Mouse (Mus musculus) erythroblast, embryonic 14.5 days (primary cell): ENCODE measurements at regions not wholly inside any gene's neighbourhood (a gene's known extent, or its start where the extent isn't known, plus 50 kb on each side); places are given as distances from the start of the nearest gene placed in this dataset.

Experiments
- H3K27me3 ChIP-seq: 2 replicates; pipeline ENCODE4 v1.6.1; 2012; ENCODE audit warnings: inconsistent platforms; ENCODE audit not compliant: control insufficient read depth
- H3K36me3 ChIP-seq: 2 replicates; pipeline ENCODE4 v1.6.1; 2012; ENCODE audit warnings: mild to moderate bottlenecking, inconsistent platforms; ENCODE audit not compliant: control insufficient read depth
- H3K4me1 ChIP-seq: 2 replicates; pipeline ENCODE4 v1.6.1; 2012; ENCODE audit warnings: inconsistent platforms; ENCODE audit not compliant: control insufficient read depth
- H3K4me3 ChIP-seq: replicated peaks from 2 replicates; pipeline ENCODE3; 2012; ENCODE audit warnings: moderate library complexity, mild to moderate bottlenecking, inconsistent platforms
- H3K9me3 ChIP-seq: 2 replicates; pipeline ENCODE4 v1.6.1; 2012; ENCODE audit warnings: low read length, inconsistent platforms, mixed read lengths; ENCODE audit not compliant: control insufficient read depth
- GATA1 ChIP-seq: IDR thresholded peaks from 2 replicates; pipeline ENCODE4 v1.6.1; 2012; ENCODE audit warnings: low read length, inconsistent platforms, mixed read lengths
- TAL1 ChIP-seq: IDR thresholded peaks from 3 replicates; pipeline ENCODE4 v1.6.1; 2012; ENCODE audit warnings: low read length, inconsistent platforms, mixed read lengths

DNA sequence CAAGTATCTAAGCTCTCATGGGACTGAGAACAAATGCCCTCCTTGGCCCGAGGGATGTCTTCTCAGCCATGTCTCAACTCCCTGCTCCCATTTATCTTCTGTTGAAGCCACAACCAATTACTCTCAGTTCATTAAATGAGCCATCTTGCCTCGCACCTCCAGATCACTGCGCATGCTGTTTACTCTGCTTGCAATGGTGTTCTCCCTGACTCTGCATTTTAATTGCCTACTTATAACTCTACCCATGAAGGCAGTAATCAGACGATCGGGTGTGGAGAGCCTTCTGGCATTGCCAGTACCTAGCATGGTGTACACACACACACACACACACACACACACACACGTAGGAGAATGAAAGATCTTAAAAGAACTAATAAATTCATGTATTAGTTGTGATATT, 306.1 kb upstream of the Myt1l start:
- TF ChIP-seq TAL1 (no peak), GATA1 (no peak)
- H3K9me3 ChIP-seq, result no peaks in the 10 kb centered on the region
- no peaks in the 10 kb centered on the region for H3K36me3 ChIP-seq
- no peak overlapping the region for H3K4me3 ChIP-seq
- no peaks in the 10 kb centered on the region for H3K27me3 ChIP-seq
- no peaks in the 10 kb centered on the region for H3K4me1 ChIP-seq

DNA sequence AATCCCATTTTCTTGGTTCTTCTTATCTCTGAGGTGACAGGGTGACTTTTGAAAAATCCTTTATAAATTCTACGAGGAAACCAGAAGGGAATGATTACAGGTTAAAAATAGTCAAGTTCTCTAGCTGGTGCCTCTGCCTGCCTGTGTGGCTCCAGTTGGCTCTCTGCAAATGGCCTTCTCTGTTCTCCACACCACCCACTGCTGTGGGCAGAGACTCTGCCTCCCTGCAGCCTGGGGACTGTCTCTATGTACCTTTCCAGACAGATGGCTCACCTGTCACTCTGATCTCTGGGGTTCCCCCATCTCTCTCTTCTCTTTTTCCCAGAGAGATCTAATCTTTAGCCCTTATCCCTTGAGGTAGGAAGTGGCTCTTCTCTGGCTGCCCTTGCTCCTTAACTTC, 302.2 kb upstream of the Myt1l start:
- TF ChIP-seq TAL1, result no peak
- TF ChIP-seq GATA1, result no peak
- H3K4me3 ChIP-seq, result no peak overlapping the region
- H3K27me3 ChIP-seq, result no peaks in the 10 kb centered on the region
- no peaks in the 10 kb centered on the region for H3K9me3 ChIP-seq
- no peaks in the 10 kb centered on the region for H3K36me3 ChIP-seq
- no peaks in the 10 kb centered on the region for H3K4me1 ChIP-seq

DNA sequence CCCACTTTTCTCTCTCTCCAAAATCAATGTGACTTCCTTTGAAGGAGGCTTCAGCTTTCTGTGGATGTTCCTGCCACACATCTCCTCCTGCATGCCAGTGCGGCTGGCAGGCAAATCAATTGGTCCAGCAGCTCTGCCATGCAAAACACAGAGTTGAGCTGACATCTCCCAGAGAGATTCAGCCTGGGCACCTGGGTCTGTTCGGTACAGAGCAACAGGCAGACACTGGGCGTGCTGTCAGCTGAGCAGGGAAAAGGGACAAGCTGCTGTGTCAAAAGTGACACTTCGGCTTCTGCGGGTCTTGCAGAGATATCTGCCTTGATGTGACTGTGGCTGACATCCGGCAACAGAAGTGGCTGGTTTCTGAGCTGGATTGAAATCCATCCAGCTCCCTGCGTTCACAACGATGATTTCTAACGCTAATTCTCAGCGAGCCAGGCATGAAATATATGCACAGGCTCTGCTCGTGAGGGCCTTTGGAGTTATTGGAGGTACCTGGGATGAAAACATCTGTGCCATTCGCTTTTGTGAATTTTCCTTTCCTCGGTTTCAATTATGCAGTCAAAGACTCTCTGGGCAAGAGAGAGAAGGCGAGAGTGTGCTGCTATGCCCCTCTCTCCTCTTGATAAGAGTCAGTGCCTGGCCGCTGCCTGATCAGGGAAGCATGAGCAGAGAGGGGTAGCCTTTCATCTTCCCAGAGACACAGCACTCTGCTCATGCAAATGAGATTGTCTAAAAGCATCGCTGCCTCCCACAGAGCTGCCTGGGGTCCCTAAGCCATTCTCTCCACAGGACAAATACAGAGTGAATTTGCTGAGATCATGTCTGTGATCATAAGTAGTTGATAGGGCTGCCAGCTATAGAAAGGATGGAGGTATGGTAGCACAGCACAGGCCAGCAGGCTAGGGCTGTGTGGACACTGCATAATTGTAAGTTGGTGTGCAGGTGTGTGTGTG, 295.4 kb upstream of the Myt1l start:
- TF ChIP-seq GATA1 (no peak), TAL1 (no peak)
- Histone ChIP-seq H3K4me3 (no peak overlapping the region), H3K9me3 (no peaks in the 10 kb centered on the region)

DNA sequence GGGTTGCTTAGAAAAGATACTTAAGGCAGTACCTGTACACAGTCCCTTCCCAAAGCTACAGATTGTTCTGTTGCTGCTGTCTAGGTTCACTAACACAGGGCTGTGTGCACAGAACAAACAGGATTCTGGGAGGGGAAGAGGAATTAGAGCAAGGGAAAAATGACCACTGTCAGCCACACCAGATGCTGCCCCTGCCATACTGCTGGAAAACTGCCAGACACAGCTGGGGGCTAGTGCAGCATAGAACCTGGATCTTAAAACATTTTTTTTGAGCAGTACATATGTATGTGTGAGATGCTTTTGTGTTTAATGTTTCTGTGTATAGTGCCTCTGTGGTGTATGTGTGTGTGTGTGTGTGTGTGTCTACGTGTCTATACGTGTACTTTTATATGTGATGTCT, 291.7 kb upstream of the Myt1l start:
- H3K4me3 ChIP-seq, result no peak overlapping the region
- TF ChIP-seq TAL1 (no peak), GATA1 (no peak)
- no peaks in the 10 kb centered on the region for H3K27me3 ChIP-seq
- no peaks in the 10 kb centered on the region for H3K9me3 ChIP-seq
- H3K36me3 ChIP-seq, result no peaks in the 10 kb centered on the region
- no peaks in the 10 kb centered on the region for H3K4me1 ChIP-seq

More for the DNA sequence above, 295.4 kb upstream of the Myt1l start:
- Histone ChIP-seq H3K36me3 (no peaks in the 10 kb centered on the region), H3K4me1 (no peaks in the 10 kb centered on the region), H3K27me3 (no peaks in the 10 kb centered on the region)

DNA sequence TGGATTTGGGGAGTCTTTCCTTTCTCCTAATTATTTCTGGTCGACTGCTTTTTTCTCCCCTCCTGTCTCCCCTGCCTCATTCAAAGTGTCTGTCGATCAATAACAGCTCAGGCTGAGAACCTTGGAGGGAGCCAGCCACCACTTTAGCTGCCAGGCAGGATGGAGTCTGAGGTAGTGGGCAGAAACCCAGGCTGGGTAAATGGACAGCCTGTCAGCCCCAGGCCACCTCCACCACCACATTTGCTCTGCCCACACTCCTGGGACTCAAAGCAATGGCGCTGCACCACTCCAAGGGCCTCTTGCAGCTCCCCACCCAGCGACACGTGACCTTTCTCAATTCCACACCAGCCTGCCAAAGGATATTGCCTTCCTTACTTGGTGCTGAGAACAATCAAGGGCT, 290.7 kb upstream of the Myt1l start:
- Histone ChIP-seq H3K4me3 (no peak overlapping the region), H3K27me3 (no peaks in the 10 kb centered on the region), H3K4me1 (no peaks in the 10 kb centered on the region), H3K9me3 (no peaks in the 10 kb centered on the region), H3K36me3 (no peaks in the 10 kb centered on the region)
- TF ChIP-seq GATA1, result no peak

DNA sequence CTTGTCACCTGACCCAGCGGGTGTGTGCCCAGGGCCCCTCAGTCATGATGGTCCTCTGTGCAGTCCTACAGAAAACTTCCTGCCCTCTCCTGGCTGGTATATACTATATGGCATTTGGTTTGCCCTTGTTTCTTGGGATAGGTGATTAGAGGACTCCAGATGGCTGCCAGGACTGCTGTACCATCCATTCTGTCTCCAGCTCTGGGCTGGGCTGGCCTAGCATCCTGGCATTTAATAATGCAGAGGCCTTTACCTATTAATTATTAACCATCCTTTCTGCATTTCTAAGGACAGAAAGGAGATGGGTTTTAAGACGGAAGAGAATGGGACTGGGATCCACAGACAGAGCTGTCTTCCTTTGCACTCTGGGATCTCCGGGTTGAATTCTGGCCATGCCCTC, 288.7 kb upstream of the Myt1l start:
- H3K27me3 ChIP-seq, result no peaks in the 10 kb centered on the region
- H3K4me1 ChIP-seq, result no peaks in the 10 kb centered on the region
- no peaks in the 10 kb centered on the region for H3K36me3 ChIP-seq
- H3K9me3 ChIP-seq, result no peaks in the 10 kb centered on the region
- TF ChIP-seq TAL1 (no peak), GATA1 (no peak)
- no peak overlapping the region for H3K4me3 ChIP-seq

DNA sequence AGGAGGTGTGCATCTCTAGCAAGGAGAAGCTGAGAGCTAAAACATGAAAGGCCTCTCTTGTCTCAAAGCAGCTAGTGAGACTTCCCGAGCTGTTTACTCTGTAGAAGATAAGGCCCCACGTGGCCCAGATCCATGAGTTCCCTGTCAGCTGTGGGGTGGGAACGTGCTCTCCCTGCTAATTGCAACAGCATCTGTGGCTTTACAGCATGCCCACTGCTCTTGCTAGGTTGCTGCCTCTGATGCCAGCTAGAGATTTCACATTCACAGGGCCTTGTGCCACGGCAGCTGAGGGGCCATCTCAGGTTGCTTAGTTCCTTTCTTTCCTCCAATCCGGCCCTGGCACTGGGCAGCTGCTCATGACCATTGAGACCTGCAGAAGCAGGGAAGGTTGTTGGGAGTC, 288.2 kb upstream of the Myt1l start:
- Histone ChIP-seq H3K36me3 (no peaks in the 10 kb centered on the region), H3K9me3 (no peaks in the 10 kb centered on the region), H3K4me1 (no peaks in the 10 kb centered on the region), H3K27me3 (no peaks in the 10 kb centered on the region), H3K4me3 (no peak overlapping the region)
- TF ChIP-seq GATA1, result no peak
- TF ChIP-seq TAL1, result no peak

DNA sequence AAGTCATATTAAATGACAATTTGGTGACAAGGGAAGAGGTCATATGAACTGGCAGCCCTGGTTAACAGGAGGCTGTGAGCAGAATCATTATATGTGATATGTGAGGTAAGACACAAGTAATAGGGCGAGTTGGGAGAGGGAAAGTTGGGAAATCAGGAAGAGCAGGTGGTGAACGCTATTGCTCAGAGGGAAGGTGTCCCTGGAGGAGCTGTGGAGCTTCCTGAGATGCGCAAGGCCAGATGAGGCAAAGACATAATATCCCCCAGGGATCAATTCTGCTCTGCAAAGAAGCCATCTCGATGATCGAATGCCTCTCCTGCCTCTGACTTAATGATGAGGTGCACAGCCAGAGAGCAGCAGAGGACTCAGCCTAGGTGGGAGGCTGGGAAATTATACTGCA, 285.1 kb upstream of the Myt1l start:
- no peaks in the 10 kb centered on the region for H3K4me1 ChIP-seq
- no peak overlapping the region for H3K4me3 ChIP-seq
- H3K9me3 ChIP-seq, result no peaks in the 10 kb centered on the region
- H3K36me3 ChIP-seq, result no peaks in the 10 kb centered on the region
- no peak for TF ChIP-seq GATA1
- no peak for TF ChIP-seq TAL1
- no peaks in the 10 kb centered on the region for H3K27me3 ChIP-seq

DNA sequence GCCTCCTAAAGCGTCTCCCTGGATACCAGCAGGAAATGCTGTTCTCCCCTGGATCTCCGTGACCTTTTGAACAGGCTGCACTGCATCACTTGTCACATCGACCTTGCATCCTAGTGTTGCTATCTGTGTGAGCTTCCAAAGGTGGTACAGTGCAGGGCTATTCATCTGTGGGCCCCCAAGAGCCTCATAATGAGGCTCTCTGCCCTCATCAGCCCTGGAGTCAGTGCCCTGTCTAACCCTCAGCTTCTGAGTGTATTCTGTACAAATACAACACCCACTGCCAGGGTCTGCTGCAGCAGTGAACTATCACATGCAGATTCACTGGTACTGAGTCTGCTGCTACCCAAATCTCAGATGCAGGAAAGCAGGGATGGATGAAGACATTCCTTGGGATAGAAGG, 282.1 kb upstream of the Myt1l start:
- Histone ChIP-seq H3K27me3 (no peaks in the 10 kb centered on the region), H3K9me3 (peaks cover 6% of the 10 kb centered on the region; the same call in 1 of the 2 replicates), H3K4me3 (no peak overlapping the region), H3K36me3 (no peaks in the 10 kb centered on the region), H3K4me1 (no peaks in the 10 kb centered on the region)
- TF ChIP-seq TAL1, result no peak
- TF ChIP-seq GATA1, result no peak
